Mouse (Mus musculus): ENCODE data around the gene Ripk3.

Gene Ripk3

DNA sequence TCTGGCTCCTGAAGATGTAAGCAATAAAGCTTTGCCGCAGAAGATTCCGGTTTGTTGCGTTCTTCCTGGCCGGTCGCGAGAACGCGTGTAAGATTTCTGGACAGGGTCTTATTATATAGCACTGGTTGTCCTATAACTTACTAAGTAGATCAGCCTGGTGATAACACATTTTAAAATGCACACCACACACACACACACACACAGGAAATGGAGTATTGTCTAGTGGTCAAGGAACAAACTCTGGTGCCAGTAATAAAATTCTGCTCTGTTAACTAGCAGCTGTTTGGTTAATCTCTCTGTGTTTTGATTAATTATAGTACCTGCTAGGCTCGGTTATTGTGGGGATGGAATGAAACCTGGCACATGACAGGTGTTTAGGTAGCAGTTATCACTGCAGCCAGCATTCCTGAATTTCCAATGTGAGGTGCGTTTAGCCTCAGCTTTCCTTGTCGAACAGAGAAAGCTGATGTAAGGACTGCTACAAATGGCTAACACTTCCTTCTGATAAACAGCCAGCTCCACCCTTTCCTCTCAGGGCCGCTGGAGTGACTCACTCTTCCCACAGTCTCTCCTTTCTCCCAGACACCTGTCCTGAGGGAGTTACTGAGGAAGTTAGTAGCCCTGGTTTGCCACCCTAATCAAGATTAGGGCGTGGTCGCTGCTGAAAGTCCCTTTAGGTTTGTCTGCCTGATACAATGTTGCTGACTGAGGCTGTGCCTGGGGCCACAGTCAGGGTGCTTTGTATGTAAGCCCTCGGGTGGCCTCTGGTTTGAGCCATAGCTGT, 6.9 kb upstream of the Ripk3 start:
- DNase-seq (ENCODE audit: low spot score in 2 of 2), result peak in 1 of 2 experiments; percentile 7

DNA sequence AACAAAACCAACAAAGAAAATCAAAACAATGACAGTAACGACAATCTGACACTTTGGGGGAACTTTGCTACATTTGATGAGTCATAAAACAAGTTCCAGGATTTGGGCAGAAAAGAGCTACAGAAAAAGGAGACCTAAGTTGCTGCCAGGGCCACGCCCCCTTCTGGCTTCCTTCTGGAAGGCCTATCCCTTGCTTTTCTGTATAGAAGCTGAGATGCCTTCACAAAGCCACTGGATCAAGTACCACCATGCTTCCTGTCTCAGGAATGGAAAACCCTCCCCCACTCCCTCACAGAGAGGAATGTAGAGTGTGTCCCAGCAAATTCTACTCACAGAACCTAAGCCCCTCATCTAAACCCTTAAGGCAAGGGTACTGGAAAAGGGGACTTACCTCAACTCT, 5.3 kb upstream of the Ripk3 start:
- peak in 1 of 2 experiments; percentile 18 for DNase-seq (ENCODE audit: low spot score in 2 of 2)

DNA sequence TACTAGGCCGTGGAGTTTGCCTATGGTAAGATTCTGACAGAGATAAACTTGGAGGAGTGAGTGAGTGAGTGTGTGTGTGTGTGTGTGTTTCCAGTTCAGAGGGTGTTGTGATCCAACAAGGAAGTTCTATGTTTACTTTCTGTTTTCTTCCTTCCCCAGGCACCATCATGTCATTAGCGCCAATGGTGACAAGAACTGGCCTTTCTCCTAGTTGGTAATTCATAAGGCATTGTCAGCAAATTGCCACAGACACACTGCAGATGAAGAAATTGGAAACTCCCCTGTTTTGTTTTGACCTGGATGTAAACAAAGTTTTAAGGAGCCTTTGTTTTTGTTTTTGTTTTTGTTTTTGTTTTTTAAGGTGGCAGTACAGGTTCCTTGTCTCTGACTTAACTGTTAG, 4.8 kb upstream of the Ripk3 start:
- no peak for DNase-seq (ENCODE audit: low spot score in 2 of 2)

DNA sequence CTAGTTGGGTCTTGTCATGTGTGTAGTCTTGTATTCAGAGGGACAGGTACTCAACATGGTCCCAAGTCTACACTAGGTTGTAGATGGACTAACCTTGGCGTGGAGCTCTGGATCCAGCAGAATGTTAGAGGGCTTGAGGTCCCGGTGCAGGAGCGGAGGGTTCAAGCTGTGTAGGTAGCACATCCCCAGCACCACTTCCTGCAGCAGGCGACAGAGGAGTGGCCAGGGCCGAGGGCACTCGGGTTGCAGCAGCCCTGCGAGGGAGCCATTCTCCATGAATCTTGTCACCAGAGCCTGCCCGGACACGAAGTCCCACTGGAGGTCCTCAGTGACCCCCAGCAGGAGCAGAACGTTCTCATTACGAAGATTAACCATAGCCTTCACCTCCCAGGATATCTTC, 934 bp downstream of the Ripk3 start:
- DNase-seq (ENCODE audit: low spot score in 2 of 2), result peak in 1 of 2 experiments; percentile 17

DNA sequence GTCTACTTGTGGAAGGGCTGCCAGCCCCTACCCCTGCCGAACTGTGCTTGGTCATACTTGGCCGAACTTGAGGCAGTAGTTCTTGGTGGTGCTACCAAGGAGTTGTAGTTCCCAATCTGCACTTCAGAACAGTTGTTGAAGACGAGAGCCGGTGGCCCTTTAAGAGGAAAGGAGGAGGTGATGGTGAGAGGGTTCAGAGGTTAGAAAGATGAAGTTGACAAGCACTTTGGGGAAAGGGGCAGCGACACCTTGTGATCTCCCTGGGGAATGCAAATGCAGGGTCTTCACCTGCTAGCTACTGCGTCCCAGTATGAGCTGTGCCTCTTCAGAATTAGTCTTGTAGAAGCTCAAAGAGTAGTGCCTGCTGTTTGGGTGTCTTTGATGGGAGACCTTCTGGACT, 3.5 kb downstream of the Ripk3 start:
- peak in 1 of 2 experiments; percentile 14 for DNase-seq (ENCODE audit: low spot score in 2 of 2)

DNA sequence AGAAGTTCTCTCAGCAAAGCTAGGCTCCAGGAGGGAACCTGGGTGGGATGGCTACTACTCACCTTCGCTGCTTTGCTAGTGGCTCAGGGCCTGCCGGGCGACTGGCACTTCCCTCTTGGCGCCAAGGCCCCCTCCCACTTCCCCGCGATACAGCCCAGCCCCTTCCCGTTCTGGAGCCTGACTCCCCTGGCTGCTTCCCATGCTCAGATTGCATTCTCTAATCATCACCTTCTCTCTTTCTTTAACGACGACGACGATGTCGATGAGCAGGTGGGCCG, 4.8 kb downstream of the Ripk3 start, which contains the start of gene Adcy4:
TSS of gene Adcy4 (minus strand) at position 138 of the 278 bp plus-strand sequence.
- peak in 1 of 2 experiments; percentile 15 for DNase-seq (ENCODE audit: low spot score in 2 of 2)

DNA sequence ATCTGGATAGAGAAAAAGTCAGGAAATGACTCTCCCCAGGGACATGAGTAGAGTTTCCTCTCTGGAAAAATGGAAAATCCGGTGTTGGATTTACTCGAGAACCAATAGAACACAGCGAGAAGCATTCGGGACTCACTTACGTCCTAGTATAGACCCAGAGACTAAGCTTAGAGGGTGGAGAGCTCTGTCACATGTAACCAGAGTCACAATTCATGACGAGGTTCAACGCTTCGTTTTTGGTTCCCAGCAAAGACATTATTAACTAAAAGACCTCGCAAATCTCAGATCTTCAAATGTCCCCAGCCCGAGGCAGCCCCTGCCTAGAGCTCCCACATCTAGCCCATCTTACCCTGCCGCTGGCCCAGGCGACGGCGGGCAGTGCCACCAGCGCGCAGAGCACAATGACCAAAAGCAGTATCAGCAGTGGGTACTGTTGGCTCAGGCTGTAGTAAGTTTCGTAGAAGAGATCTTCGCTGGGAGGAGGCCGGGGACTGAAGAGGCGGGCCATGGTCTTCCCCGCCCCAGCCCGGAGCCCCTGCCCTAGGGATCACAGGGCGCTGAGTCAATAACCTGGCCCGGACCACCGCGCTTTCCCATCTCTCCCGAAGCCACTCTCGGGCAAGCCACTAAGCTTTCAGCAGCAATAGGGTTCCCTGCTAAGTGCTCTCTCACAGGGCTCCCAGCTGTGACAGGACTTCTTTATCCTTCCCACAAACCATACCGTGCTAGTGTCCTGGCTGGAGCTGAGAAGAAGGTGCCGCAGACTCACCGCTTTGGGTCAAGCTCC, 5.3 kb downstream of the Ripk3 start:
- peak in 1 of 2 experiments; percentile 23 for DNase-seq (ENCODE audit: low spot score in 2 of 2)

DNA sequence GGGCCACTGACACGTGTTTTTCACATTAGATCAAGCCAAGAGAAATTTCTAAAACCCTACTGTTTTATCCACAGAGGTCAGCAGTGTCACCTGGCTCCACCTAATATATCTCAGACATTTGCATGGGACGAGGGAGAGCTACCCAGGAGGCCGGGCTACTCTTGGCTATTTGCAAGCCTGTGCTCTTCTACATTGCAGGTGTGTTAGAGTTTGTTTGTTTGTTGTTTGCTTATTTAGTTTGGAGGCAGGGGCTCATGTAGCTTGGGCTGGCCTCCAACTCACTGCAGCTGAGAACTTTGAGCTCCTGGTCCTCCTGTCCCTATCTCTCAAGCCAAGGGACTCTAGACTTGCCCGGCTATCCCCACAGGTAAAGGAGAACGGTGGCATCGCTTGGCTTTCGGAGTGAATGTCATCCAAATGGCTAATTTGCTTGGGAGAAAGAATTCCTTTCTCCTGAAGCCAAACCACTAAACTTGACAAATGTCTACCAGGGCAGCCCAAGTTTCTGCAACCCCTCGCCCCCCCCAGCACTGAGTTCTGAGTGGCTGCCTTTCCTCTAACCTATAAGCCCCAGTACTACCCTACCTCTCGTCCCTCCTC, 6.2 kb downstream of the Ripk3 start:
- peak in 1 of 2 experiments; percentile 13 for DNase-seq (ENCODE audit: low spot score in 2 of 2)

DNA sequence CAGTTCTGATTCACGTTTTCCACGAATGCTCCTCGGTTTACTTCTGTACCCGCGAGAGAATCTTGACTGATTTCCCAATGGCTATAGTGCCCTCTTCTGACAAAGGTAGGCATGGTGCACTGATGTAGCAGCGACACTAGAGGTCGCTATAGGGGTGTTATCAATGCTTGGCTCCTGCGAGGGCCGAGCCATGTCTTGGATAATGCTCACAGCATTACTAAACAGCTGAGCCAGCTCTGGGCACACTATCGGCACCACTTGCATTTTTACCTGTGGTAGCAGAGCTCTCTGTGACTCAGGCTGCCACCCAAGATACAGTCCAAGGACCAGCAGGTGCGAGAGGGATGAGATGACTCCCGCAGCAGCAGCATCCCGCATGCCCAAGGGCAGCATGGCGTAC, 7.4 kb downstream of the Ripk3 start:
- peak; percentile 62 to 66 for DNase-seq (ENCODE audit: low spot score in 2 of 2)

DNA sequence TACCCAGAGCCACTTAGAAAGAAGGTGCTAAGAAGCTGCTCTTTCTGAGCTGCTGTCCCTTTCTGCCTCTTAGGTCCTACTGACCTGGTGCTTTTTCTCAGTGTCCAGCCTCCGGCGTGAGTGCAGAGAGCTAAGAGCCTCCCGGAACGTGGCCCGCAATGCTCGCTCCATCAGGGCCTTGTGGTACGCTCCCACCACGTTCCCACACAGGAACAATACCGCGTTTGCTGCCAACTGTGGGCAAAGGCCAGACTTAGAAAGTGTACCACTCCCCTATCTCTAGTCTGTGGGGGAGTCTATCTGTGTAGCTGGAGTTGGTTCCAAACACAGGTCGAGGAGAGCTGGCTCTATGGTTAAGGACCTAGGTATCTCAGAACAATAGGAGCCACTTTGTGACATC, 7.9 kb downstream of the Ripk3 start:
- DNase-seq (ENCODE audit: low spot score in 2 of 2), result peak in 1 of 2 experiments; percentile 15

DNA sequence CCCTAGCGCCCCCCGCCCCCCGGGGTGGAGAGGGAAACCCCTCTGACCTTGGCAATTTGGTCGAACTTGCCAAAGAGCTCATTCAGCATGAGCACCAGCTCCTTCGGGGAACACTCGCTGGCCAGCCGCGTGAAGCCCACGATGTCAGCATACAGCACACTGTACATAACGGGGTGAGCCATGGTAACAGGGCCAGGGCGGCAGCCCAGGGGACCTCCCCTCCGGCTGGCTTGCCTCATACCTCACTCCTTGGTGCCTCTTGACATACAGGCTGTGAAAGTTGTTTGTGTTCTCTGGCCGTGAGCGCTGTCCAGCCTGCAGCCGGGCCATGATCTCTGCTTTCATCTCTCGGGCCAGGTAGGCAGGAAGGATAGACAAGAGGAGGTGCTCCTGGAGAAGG, 9.0 kb downstream of the Ripk3 start:
- DNase-seq (ENCODE audit: low spot score in 2 of 2), result peak in 1 of 2 experiments; percentile 20

DNA sequence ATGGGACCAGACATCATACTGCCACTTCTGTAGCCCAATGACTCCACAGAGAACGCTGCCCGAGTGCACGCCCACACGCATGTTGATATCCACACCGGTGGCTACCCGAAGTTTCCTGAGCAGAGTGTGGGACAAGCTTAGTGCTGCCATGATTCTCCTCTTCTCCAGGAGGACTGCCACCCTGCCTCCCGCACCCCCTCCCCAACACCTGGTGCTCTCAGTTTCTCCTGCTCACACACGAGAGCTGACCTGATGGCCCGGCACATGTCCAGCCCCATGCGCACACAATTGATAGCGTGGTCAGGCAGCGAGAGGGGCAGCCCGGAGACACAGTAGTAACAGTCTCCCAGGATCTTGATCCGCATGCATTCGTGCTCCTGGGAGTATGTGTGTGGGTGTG, 10.0 kb downstream of the Ripk3 start:
- DNase-seq (ENCODE audit: low spot score in 2 of 2), result peak; percentile 15 to 16

DNA sequence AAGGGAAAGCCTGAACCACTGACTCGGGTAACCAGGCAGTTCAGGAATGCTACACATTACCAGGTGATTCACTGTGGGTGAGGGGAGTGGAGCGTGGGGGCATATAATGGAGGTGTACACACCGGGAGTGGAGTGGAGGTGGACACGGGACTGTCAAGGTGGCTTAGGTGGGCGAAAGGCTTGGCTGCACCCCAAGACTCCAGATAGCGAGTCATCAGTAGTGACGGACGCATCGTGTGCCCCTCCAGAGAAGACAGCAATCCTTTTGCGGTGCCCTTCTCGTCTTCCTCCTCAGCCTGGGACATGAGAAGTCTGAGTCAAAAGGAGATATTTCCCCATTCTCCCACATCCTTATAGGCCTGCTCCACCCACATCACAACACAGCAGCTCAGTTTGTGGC, 10.9 kb downstream of the Ripk3 start:
- DNase-seq (ENCODE audit: low spot score in 2 of 2), result peak in 1 of 2 experiments; percentile 11

DNA sequence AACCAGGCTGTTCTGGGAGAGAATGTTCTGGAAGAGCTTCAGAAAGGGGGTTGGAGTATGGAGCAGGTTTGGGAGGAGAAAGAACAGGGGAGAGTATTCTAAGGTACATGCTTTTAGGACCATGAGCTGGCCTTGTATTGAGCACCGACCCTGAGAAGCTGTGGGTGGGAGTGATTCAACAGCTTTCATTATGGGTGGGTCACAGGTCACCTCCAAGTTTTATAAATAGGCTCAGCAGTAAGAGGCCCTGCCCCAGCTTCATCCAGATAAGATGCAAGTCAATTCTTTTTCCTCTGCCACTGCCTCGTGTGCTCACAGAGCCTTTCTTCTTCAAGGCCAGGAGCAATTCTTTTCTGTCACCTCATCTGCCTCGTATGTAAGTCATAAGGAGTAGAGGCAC, 11.5 kb downstream of the Ripk3 start:
- DNase-seq (ENCODE audit: low spot score in 2 of 2), result peak in 1 of 2 experiments; percentile 6

DNA sequence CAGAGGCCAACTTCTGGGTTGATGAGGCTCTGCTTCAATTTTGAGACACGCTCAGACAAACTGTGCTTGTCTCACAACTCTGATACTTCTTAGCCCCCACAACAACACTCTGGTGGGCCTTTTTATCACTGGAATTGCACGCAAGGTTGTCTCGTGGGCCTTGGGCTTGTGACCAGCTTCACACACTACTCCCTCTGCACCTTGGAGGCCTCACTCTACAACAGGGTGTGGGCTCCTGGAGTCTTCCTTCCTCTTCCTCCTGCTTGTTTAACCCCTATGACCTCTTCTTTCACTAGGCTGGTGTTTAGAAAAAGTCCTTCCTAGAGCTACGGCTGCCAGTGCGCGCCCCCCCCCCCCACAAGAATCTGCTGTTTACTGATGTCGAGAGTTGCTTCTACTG, 12.0 kb downstream of the Ripk3 start:
- DNase-seq (ENCODE audit: low spot score in 2 of 2), result peak in 1 of 2 experiments; percentile 3

DNA sequence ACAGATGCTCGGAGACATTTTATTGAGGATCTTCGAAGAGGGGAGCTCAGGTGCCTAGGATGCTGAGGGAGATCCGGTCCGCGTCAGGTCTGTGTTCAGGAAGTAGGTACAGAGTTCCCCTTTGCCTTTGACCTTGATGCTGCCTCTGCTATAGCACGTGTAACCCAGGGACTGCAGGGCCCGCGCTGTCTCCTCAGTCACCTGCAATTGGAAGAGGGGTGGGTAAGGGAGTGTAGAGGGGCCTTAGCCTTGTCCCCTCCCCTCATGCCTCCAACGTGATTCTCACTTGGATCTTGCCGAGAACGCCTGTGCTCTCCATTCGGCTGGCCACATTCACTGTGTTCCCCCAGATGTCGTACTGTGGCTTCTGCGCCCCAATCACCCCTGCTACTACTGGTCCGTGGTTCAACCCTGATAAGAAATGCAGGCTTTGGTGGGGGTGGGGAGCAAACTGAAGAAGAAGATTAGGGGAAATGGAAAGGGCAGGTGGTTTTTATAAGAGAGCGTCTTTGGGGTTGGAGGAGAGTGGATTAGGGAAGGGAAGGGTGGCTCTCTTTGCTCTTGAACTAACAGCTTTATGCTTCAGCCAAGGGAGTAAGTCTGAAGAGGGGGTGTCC, 19.5 kb downstream of the Ripk3 start:
- no peak for DNase-seq (ENCODE audit: low spot score in 2 of 2)

DNA sequence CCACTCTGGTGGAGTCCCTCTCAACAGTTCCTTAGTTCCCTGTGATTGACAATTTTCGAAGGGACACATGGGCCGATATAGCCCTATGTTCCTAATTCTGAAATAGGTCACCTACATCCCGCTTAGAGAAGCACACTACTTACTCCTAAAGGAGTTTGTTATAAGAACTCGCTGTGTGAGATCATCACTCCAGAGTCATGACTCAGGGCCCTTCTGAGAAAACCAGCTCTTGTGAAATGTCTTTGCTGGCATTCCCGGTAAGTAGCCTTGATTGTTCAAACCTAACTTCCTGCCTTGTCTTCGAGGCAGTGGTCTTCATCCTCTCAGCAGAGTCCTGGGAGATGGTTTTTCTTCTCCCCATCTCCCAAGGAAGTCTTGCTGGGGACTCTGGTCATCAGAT, 20.1 kb downstream of the Ripk3 start:
- no peak for DNase-seq (ENCODE audit: low spot score in 2 of 2)

DNA sequence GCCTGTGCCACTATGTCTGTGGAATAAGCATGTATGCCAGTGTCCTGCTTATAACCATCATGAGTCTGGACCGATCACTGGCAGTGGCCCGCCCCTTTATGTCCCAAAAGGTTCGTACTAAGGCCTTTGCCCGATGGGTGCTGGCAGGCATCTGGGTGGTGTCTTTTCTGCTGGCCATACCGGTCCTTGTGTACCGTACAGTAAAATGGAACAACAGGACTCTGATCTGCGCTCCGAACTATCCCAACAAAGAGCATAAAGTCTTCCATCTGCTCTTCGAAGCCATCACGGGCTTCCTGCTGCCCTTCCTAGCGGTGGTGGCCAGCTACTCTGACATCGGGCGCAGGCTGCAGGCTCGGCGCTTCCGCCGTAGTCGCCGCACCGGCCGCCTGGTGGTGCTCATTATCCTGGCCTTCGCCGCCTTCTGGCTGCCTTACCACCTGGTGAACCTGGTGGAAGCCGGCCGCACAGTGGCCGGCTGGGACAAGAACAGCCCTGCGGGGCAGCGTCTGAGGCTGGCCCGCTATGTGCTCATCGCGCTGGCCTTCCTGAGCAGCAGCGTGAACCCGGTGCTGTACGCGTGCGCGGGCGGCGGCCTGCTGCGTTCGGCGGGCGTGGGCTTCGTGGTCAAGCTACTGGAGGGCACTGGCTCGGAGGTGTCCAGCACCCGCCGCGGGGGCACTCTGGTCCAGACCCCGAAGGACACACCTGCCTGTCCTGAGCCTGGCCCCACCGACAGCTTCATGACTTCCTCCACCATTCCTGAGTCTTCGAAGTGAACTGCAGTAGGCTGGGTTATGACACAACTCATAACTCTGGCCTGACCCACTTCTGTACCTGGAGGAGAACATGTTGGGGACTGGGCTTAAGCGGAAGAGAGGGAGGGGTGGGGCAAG, 20.9 kb downstream of the Ripk3 start:
- peak in 1 of 2 experiments; percentile 55 for DNase-seq (ENCODE audit: low spot score in 2 of 2)

DNA sequence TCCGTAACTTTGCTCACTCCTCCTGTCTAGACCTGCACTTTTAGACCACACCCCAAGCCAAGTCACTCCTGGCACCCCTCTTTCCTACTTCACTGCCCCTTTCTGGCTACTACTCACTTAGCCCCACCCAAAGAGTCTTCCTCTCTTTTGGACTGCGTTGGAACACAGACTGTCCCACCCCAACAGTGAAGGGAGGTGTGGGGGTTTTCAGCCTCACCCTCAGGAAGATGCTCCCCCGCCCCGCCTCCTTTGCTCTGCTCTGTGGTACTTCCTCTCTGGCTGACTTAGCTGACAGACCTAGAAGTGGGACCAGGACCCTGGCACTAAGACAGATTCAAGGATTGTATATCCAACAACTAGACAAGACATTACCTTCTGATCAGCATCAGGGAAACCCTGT, 23.0 kb downstream of the Ripk3 start, which contains the start of gene Ltb4r1:
TSS of gene Ltb4r1 (plus strand) at position 267 of the 400 bp plus-strand sequence.
- no peak for DNase-seq (ENCODE audit: low spot score in 2 of 2)

DNA sequence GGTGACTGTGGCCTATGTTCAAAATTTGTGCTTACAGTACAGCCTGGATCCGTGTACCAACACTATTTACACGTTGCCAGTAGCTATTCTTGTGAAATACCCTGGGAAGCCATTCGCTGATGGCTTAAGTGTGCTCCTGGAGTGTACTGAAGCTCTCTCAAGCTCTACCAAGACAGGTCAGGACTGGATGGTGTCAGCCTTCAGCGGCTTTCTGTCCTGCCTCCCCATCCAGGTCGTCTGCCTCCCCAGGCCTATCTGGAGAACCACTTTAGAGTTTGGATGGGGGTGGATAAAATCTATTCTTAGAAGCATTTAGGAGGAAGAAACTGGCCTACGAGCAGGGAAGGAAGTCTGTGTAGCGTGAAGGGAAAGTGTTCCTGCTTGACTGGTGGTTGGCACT, 25.5 kb downstream of the Ripk3 start:
- no peak for DNase-seq (ENCODE audit: low spot score in 2 of 2)
